Mouse (Mus musculus): ENCODE data around the gene Birc3. TPM values are rescaled to one million over a fixed set of nuclear protein-coding genes. Genes with fewer than 3 reads are reported as not detected.

Gene Birc3
- polyA plus RNA-seq, 1 experiment = not detected

DNA sequence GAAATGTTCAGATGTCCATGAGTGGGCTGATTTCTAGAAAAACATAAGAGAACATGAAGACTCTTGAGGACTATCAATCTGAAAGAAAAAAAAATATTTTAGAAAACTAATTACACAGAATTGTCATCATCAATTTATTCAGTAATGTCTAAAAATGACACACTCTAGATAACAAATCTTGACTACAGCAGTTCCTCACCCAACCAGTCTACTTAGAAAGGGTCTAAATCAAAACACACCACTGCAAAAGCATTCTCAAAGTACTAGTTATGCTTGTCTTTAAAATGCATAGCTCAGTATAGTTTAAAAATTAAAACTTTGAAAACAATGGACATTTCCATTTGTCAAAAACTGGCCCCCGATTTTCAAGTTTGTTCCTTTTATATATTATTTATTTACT is 37.7 kb downstream of the Birc3 start:
- 93% methylated on average over 1 of the region's 1 CpGs for WGBS
- Histone ChIP-seq H3K4me3 (ENCODE audit: insufficient read depth, low read depth, low read length) (no peak overlapping the region), H3K4me1 (ENCODE audit: control insufficient read depth, insufficient read depth, low read length) (no peaks in the 10 kb centered on the region), H3K27ac (ENCODE audit: insufficient read depth, low read depth, low read length) (no peak overlapping the region)
- TF ChIP-seq CTCF (IDR thresholded peaks at IDR 0.05; ENCODE audit: insufficient read depth, low read depth, low read length) = no peak
- no peak for TF ChIP-seq POLR2A (IDR thresholded peaks at IDR 0.05; ENCODE audit: insufficient read depth, low read depth, low read length)

GRCm38 (mm10) chr9:7833421-7833820 is 39.6 kb downstream of the Birc3 start:
- WGBS = 83% methylated on average over 6 of the region's 6 CpGs
- no peak overlapping the region for H3K4me3 ChIP-seq (ENCODE audit: insufficient read depth, low read depth, low read length)
- peaks cover 5% of the 10 kb centered on the region; the same call in 1 of the 2 replicates for H3K4me1 ChIP-seq (ENCODE audit: control insufficient read depth, insufficient read depth, low read length)
- H3K27ac ChIP-seq (ENCODE audit: insufficient read depth, low read depth, low read length) = no peak overlapping the region
- TF ChIP-seq POLR2A (IDR thresholded peaks at IDR 0.05; ENCODE audit: insufficient read depth, low read depth, low read length) (no peak), CTCF (IDR thresholded peaks at IDR 0.05; ENCODE audit: insufficient read depth, low read depth, low read length) (no peak)

DNA sequence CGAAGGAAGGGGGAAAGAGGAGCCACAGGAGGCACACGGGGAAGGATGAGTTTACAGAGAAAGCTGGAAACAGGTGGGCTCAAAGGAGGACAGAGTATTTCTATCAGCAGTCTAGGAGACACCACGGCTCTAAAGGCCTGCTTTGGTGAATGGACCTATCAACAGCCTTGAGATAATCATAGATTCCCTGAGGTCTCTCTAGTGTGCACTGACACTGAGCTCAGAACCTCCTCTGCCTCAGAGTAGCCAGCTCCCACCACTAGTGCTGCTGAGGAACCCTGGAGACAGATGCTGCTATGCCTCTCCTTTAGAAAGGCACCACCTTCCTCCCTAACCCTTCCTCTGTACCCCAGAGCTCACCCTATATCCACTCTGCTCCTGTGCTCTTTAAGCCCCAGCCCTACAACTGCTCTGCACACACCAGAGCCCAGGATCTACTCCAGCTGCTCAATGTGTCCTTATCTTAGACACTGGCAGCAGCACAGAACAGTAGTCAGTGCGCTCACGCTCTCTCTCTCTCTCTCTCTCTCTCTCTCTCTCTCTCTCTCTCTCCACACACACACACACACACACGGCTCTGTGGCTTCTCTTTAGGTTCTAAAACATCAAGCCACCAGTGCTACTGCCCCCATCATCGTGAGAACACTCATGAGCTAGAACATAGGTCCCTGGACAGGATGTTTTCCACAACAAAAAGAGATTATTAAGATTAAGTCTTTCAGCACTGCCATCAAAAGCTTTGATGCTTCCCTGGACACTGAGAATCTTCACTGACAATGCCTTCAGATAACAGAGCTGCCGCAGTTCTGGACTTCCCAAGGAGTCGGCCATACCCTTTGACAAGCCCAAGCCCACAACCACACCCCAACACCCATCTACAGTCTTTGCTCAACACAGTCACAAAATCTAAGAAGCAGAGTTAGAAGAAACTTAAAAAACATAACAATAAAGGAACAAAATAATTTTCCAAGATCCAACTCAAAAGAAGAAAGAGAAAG is 43.2 kb downstream of the Birc3 start:
- H3K4me3 ChIP-seq (ENCODE audit: insufficient read depth, low read depth, low read length) = no peak overlapping the region
- 68% methylated on average over 9 of the region's 9 CpGs for WGBS
- H3K27ac ChIP-seq (ENCODE audit: insufficient read depth, low read depth, low read length) = no peak overlapping the region
- H3K4me1 ChIP-seq (ENCODE audit: control insufficient read depth, insufficient read depth, low read length) = peaks cover 6% of the 10 kb centered on the region; the same call in 1 of the 2 replicates
- no peak for TF ChIP-seq POLR2A (IDR thresholded peaks at IDR 0.05; ENCODE audit: insufficient read depth, low read depth, low read length)
- TF ChIP-seq CTCF (IDR thresholded peaks at IDR 0.05; ENCODE audit: insufficient read depth, low read depth, low read length) = no peak

- Histone ChIP-seq H3K4me3 (ENCODE audit: insufficient read depth, low read depth, low read length) (no peak overlapping the region), H3K27ac (ENCODE audit: insufficient read depth, low read depth, low read length) (no peak overlapping the region), H3K4me1 (ENCODE audit: control insufficient read depth, insufficient read depth, low read length) (peaks cover 6% of the 10 kb centered on the region; the same call in 1 of the 2 replicates)
- TF ChIP-seq CTCF (IDR thresholded peaks at IDR 0.05; ENCODE audit: insufficient read depth, low read depth, low read length) (no peak), POLR2A (IDR thresholded peaks at IDR 0.05; ENCODE audit: insufficient read depth, low read depth, low read length) (no peak)
- 89% methylated on average over 4 of the region's 4 CpGs for whole genome bisulfite sequencing
Observed at GRCm38 (mm10) chr9:7828706-7829105, 44.3 kb downstream of the Birc3 start.

GRCm38 (mm10) chr9:7824916-7825315 is 48.1 kb downstream of the Birc3 start:
- H3K27ac ChIP-seq (ENCODE audit: insufficient read depth, low read depth, low read length) = no peak overlapping the region
- TF ChIP-seq CTCF (IDR thresholded peaks at IDR 0.05; ENCODE audit: insufficient read depth, low read depth, low read length) (no peak), POLR2A (IDR thresholded peaks at IDR 0.05; ENCODE audit: insufficient read depth, low read depth, low read length) (no peak)
- H3K4me1 ChIP-seq (ENCODE audit: control insufficient read depth, insufficient read depth, low read length) = peaks cover 6% of the 10 kb centered on the region; the same call in 1 of the 2 replicates
- 87% methylated on average over 5 of the region's 5 CpGs for WGBS
- no peak overlapping the region for H3K4me3 ChIP-seq (ENCODE audit: insufficient read depth, low read depth, low read length)

GRCm38 (mm10) chr9:7822758-7823157 is 50.2 kb downstream of the Birc3 start:
- 0 out of 2 replicates have a peak, but pooled peaks cover 2% of the 10 kb centered on the region for H3K4me1 ChIP-seq (ENCODE audit: control insufficient read depth, insufficient read depth, low read length)
- WGBS = 71% methylated on average over 3 of the region's 3 CpGs
- TF ChIP-seq POLR2A (IDR thresholded peaks at IDR 0.05; ENCODE audit: insufficient read depth, low read depth, low read length) (no peak), CTCF (IDR thresholded peaks at IDR 0.05; ENCODE audit: insufficient read depth, low read depth, low read length) (no peak)
- no peak overlapping the region for H3K27ac ChIP-seq (ENCODE audit: insufficient read depth, low read depth, low read length)
- no peak overlapping the region for H3K4me3 ChIP-seq (ENCODE audit: insufficient read depth, low read depth, low read length)

DNA sequence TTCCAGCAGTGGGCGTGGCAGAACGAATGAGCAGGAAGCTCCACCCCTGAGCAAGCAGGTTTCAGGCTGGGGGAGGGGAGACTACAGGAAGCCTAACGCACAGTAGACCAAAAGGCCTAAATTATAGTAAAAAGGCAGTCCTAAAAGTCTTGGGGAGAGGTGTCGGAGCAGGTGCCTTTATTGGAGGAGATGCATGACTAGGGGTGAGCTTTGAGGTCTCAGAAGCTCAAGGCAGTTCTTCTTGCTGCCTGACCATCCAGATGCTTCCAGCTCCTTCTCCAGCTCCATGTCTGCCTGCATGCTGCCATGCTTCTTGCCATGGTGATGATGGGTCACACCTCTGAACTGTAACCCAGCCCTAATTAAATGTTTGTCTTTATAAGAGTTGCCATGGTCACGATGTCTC is 67.9 kb downstream of the Birc3 start:
- TF ChIP-seq POLR2A (IDR thresholded peaks at IDR 0.05; ENCODE audit: insufficient read depth, low read depth, low read length) = no peak
- no peak for TF ChIP-seq CTCF (IDR thresholded peaks at IDR 0.05; ENCODE audit: insufficient read depth, low read depth, low read length)
- Histone ChIP-seq H3K27ac (ENCODE audit: insufficient read depth, low read depth, low read length) (no peak overlapping the region), H3K4me3 (ENCODE audit: insufficient read depth, low read depth, low read length) (no peak overlapping the region), H3K4me1 (ENCODE audit: control insufficient read depth, insufficient read depth, low read length) (no peaks in the 10 kb centered on the region)
- WGBS = 71% methylated on average over 4 of the region's 5 CpGs

Other genes with a start within 250 kb of the Birc3 start
- gene Mmp20, start 245.0 kb downstream of the Birc3 start, polyA plus RNA-seq (2012; ENCODE audit: insufficient read depth, insufficient read length, low replicate concordance, missing spikeins) = not detected in 2 replicates
- gene Mmp7, start 181.1 kb downstream of the Birc3 start, polyA plus RNA-seq (2012; ENCODE audit: insufficient read depth, insufficient read length, low replicate concordance, missing spikeins) = not detected in 2 replicates
- not detected in 2 replicates for gene Tmem123, start 109.1 kb downstream of the Birc3 start, polyA plus RNA-seq (2012; ENCODE audit: insufficient read depth, insufficient read length, low replicate concordance, missing spikeins)
- gene Birc2, start 36.1 kb downstream of the Birc3 start, polyA plus RNA-seq (2012; ENCODE audit: insufficient read depth, insufficient read length, low replicate concordance, missing spikeins) = not detected in 2 replicates
- gene Yap1, start 131.4 kb upstream of the Birc3 start, polyA plus RNA-seq (2012; ENCODE audit: insufficient read depth, insufficient read length, low replicate concordance, missing spikeins) = not detected in 2 replicates
- not detected in 2 replicates for gene Cfap300, start 169.6 kb upstream of the Birc3 start, polyA plus RNA-seq (2012; ENCODE audit: insufficient read depth, insufficient read length, low replicate concordance, missing spikeins)